Mouse (Mus musculus) MEL (cell line): ENCODE measurements at regions not wholly inside any gene's neighbourhood (a gene's known extent, or its start where the extent isn't known, plus 50 kb on each side); places are given as distances from the start of the nearest gene placed in this dataset.

Source experiments
- DNase-seq: peaks from one replicate; pipeline ENCODE4 v3.0.0; 2011; ENCODE audit warnings: low read depth, low spot score
- H3K27ac ChIP-seq: 2 replicates; pipeline ENCODE4 v1.5.1; 2012; ENCODE audit warnings: low read depth, mild to moderate bottlenecking, control low read depth, low read length, moderate library complexity; ENCODE audit not compliant: control insufficient read depth
- H3K27me3 ChIP-seq, 2 experiments: fragments of 150-350 bp in 1 of 2; sonication (generic) in 1 of 2; 2 replicates each; pipeline ENCODE4 v1.6.1; 2012; ENCODE audit warnings: low read length in 2 of 2, mild to moderate bottlenecking in 2 of 2, improper control_type of control experiment in 1 of 2, moderate library complexity in 1 of 2; ENCODE audit not compliant: insufficient read depth in 2 of 2, control insufficient read depth in 1 of 2
- H3K36me3 ChIP-seq, 2 experiments: 2 replicates each; pipeline ENCODE4 v1.6.1; 2012 to 2014; ENCODE audit warnings: low read length in 2 of 2, improper control_type of control experiment in 1 of 2, inconsistent platforms in 1 of 2, mild to moderate bottlenecking in 1 of 2; ENCODE audit not compliant: insufficient read depth in 2 of 2, control insufficient read depth in 1 of 2
- H3K4me1 ChIP-seq, 2 experiments: fragments of 150-350 bp in 1 of 2; sonication (generic) in 1 of 2; 2 replicates each; pipeline ENCODE4 v1.6.1; 2012; ENCODE audit warnings: low read length in 2 of 2, improper control_type of control experiment in 1 of 2, mild to moderate bottlenecking in 1 of 2; ENCODE audit not compliant: insufficient read depth in 2 of 2, control insufficient read depth in 1 of 2
- H3K4me3 ChIP-seq, 2 experiments: fragments of 150-350 bp in 1 of 2; sonication (generic) in 1 of 2; 2 replicates each; pipeline ENCODE4 v1.5.1; 2012; ENCODE audit warnings: low read depth in 2 of 2, low read length in 2 of 2, mild to moderate bottlenecking in 2 of 2, moderate library complexity in 2 of 2, control low read depth in 1 of 2, improper control_type of control experiment in 1 of 2; ENCODE audit not compliant: control insufficient read depth in 1 of 2, insufficient read depth in 1 of 2
- H3K79me2 ChIP-seq: 2 replicates; pipeline ENCODE4 v1.6.1; 2012; ENCODE audit warnings: mild to moderate bottlenecking, low read length, moderate library complexity; ENCODE audit not compliant: control insufficient read depth, poor library complexity, insufficient read depth
- H3K9ac ChIP-seq: 2 replicates; pipeline ENCODE4 v1.6.1; 2012; ENCODE audit warnings: low read depth, mild to moderate bottlenecking, control low read depth, low read length, moderate library complexity; ENCODE audit not compliant: control insufficient read depth, poor library complexity, severe bottlenecking
- H3K9me3 ChIP-seq: fragments of 150-350 bp; sonication (generic); replicated peaks from 2 replicates; pipeline ENCODE4 v1.6.1; 2012; ENCODE audit warnings: mild to moderate bottlenecking, low read length, improper control_type of control experiment, moderate library complexity; ENCODE audit not compliant: insufficient read depth
- BHLHE40 ChIP-seq: IDR thresholded peaks from 2 replicates; pipeline ENCODE4 v1.6.1; 2012; ENCODE audit warnings: low read depth, mild to moderate bottlenecking, inconsistent platforms, low read length, improper control_type of control experiment, borderline replicate concordance
- CHD2 ChIP-seq: IDR thresholded peaks from 2 replicates; pipeline ENCODE4 v1.6.1; 2011; ENCODE audit warnings: low read length, improper control_type of control experiment
- ELF1 ChIP-seq: IDR thresholded peaks from 2 replicates; pipeline ENCODE4 v1.6.1; 2014; ENCODE audit warnings: low read depth, mild to moderate bottlenecking, inconsistent platforms, low read length, improper control_type of control experiment, moderate library complexity
- GATA1 ChIP-seq: IDR thresholded peaks from 2 replicates; pipeline ENCODE4 v1.6.1; 2011; ENCODE audit warnings: low read depth, low read length, improper control_type of control experiment
- HCFC1 ChIP-seq: IDR thresholded peaks from 2 replicates; pipeline ENCODE4 v1.6.1; 2012; ENCODE audit warnings: low read depth, mild to moderate bottlenecking, inconsistent platforms, low read length, improper control_type of control experiment, moderate library complexity
- KAT2A ChIP-seq: conservative IDR thresholded peaks from 2 replicates; pipeline ENCODE4 v1.6.1; 2012; ENCODE audit warnings: low read depth, low read length, improper control_type of control experiment, inconsistent platforms
- MAFK ChIP-seq: IDR thresholded peaks from 2 replicates; pipeline ENCODE4 v1.6.1; 2011; ENCODE audit warnings: low read depth, mild to moderate bottlenecking, low read length, improper control_type of control experiment, borderline replicate concordance
- MAX ChIP-seq: IDR thresholded peaks from 2 replicates; pipeline ENCODE4 v1.6.1; 2011; ENCODE audit warnings: low read length, improper control_type of control experiment
- MAZ ChIP-seq: IDR thresholded peaks from 2 replicates; pipeline ENCODE4 v1.6.1; 2012; ENCODE audit warnings: low read depth, mild to moderate bottlenecking, inconsistent platforms, low read length, improper control_type of control experiment
- MEF2A ChIP-seq: IDR thresholded peaks from 2 replicates; pipeline ENCODE4 v1.6.1; 2014; ENCODE audit warnings: low read depth, mild to moderate bottlenecking, inconsistent platforms, low read length, improper control_type of control experiment; ENCODE audit not compliant: poor library complexity, insufficient replicate concordance, severe bottlenecking; ENCODE audit errors: extremely low read depth
- MYB ChIP-seq: IDR thresholded peaks from 2 replicates; pipeline ENCODE4 v1.6.1; 2011; ENCODE audit warnings: mild to moderate bottlenecking, low read depth, low read length, improper control_type of control experiment
- MYC ChIP-seq: IDR thresholded peaks from 2 replicates; pipeline ENCODE4 v1.6.1; 2011; ENCODE audit warnings: low read depth, mild to moderate bottlenecking, low read length, improper control_type of control experiment, moderate library complexity
- NELFE ChIP-seq: IDR thresholded peaks from 2 replicates; pipeline ENCODE4 v1.6.1; 2011; ENCODE audit warnings: low read depth, low read length, improper control_type of control experiment
- NRF1 ChIP-seq: IDR thresholded peaks from 2 replicates; pipeline ENCODE4 v1.6.1; 2014; ENCODE audit warnings: low read depth, mild to moderate bottlenecking, inconsistent platforms, low read length, improper control_type of control experiment, moderate library complexity; ENCODE audit not compliant: poor library complexity, insufficient read depth, severe bottlenecking
- POLR2A ChIP-seq, 2 experiments: IDR thresholded peaks; 2 replicates each; pipeline ENCODE4 v1.6.1; 2011 to 2012; ENCODE audit warnings: low read length in 2 of 2, mild to moderate bottlenecking in 2 of 2, control low read depth in 1 of 2, improper control_type of control experiment in 1 of 2, low read depth in 1 of 2, moderate library complexity in 1 of 2; ENCODE audit not compliant: control insufficient read depth in 1 of 2, insufficient read depth in 1 of 2, poor library complexity in 1 of 2
- POLR2AphosphoS2 ChIP-seq: IDR thresholded peaks from 2 replicates; pipeline ENCODE4 v1.6.1; 2011; ENCODE audit warnings: low read length, improper control_type of control experiment
- POLR2AphosphoS5 ChIP-seq: IDR thresholded peaks from 2 replicates; pipeline ENCODE4 v1.6.1; 2012; ENCODE audit warnings: low read depth, borderline replicate concordance, mild to moderate bottlenecking, inconsistent platforms, low read length, moderate library complexity, mixed read lengths
- SIN3A ChIP-seq: IDR thresholded peaks from 2 replicates; pipeline ENCODE4 v1.6.1; 2012; ENCODE audit warnings: low read length, improper control_type of control experiment, inconsistent platforms
- SMC3 ChIP-seq: IDR thresholded peaks from 2 replicates; pipeline ENCODE4 v1.6.1; 2011; ENCODE audit warnings: low read depth, low read length, improper control_type of control experiment
- TAL1 ChIP-seq: IDR thresholded peaks from 2 replicates; pipeline ENCODE4 v1.6.1; 2012; ENCODE audit warnings: mild to moderate bottlenecking, inconsistent platforms, low read length, moderate library complexity, mixed read lengths
- TCF12 ChIP-seq: IDR thresholded peaks from 2 replicates; pipeline ENCODE4 v1.6.1; 2014; ENCODE audit warnings: low read depth, mild to moderate bottlenecking, inconsistent platforms, low read length, improper control_type of control experiment, moderate library complexity
- UBTF ChIP-seq: IDR thresholded peaks from 2 replicates; pipeline ENCODE4 v1.6.1; 2012; ENCODE audit warnings: low read depth, mild to moderate bottlenecking, inconsistent platforms, low read length, improper control_type of control experiment, moderate library complexity, borderline replicate concordance; ENCODE audit not compliant: insufficient read depth
- USF2 ChIP-seq, 2 experiments: IDR thresholded peaks; 2 replicates each; pipeline ENCODE4 v1.6.1; 2011 to 2012; ENCODE audit warnings: improper control_type of control experiment in 2 of 2, low read length in 2 of 2, borderline replicate concordance in 1 of 2, inconsistent platforms in 1 of 2, low read depth in 1 of 2, mild to moderate bottlenecking in 1 of 2; ENCODE audit not compliant: insufficient read depth in 1 of 2
- ZC3H11A ChIP-seq: IDR thresholded peaks from 2 replicates; pipeline ENCODE4 v1.6.1; 2012; ENCODE audit warnings: low read depth, mild to moderate bottlenecking, inconsistent platforms, low read length, improper control_type of control experiment
- ZKSCAN1 ChIP-seq: IDR thresholded peaks from 2 replicates; pipeline ENCODE4 v1.6.1; 2012; ENCODE audit warnings: low read depth, mild to moderate bottlenecking, inconsistent platforms, low read length, improper control_type of control experiment, moderate library complexity
- ZMIZ1 ChIP-seq: IDR thresholded peaks from 2 replicates; pipeline ENCODE4 v1.6.1; 2012; ENCODE audit warnings: low read depth, mild to moderate bottlenecking, inconsistent platforms, low read length, improper control_type of control experiment, moderate library complexity

DNA sequence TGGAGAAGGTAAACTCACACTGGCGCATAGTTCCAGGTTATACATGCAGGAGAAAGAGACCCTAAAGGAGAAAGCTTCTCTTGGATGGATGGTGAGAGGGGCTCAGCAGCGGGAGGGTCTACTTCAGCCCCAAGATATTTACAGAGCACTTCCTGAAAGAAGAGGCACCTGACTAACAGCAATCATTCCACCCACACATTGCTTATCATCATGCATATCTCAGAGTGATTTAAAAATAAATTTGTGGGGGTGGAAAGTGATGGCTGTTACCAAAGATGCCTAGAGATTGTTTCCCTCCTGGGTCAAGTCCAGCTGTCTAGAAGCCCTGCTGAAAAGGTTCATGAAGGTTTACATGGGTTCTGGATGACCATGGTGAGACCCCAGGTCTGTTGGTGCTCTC is 184.4 kb upstream of the Sesn3 start (continued):
- TF ChIP-seq HCFC1, result no peak
- TF ChIP-seq GATA1, result peak; percentile 85
- no peak for TF ChIP-seq USF2 (IDR thresholded peaks at IDR 0.05; ENCODE audit: borderline replicate concordance in 1 of 2, insufficient read depth in 1 of 2, low read depth in 1 of 2, low read length in 2 of 2)
- no peak for TF ChIP-seq MAFK
- TF ChIP-seq KAT2A, result no peak
- TF ChIP-seq UBTF, result no peak
- no peak for TF ChIP-seq MAZ

DNA sequence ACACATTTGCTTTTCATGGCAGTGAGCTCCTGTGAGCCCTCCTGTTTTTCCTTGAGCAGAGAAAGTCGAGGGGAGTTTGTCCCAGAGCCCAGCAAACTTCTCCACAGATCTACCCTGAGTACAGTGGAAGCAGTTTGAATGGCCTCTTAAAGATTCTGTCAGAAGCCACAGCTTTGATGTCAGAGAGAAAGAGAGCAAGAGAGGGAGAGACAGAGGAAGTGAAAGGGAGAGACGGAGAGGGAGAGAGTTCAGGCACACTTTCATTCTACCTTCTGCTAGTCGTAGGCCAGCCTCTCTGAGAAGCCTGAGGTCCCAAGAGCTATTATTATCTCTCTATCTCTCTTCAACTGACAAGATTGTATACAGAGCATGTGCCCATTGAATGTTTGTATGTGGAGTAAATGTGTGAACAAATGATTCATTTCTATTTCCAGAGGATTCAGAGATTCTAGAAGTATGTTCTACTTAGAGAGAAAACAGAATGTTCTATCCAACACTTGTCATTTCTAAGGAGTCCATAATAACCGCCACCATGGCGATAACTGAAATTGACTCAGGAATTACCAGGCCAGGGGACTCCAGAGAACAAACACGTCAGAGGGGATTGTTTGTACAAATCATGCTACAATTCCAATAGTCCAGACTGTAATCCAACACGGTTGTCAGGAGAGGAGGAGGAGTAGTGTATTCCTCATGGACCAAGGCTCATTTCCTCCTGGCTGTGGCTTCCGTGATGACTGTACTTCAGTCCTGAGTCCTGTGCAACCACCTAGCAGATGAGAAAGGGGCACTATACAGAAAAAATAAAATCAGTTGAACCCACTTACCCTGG is 183.6 kb upstream of the Sesn3 start:
- no peaks in the 10 kb centered on the region for H3K9me3 ChIP-seq
- H3K27ac ChIP-seq, result 0 out of 2 replicates have a peak overlapping the region, but pooled peaks have one; percentile 0
- DNase-seq, result no peak
- H3K36me3 ChIP-seq, result peaks cover 0 to 42% of the 10 kb centered on the region in 2 experiments; a peak in 2 of 4 replicates
- H3K27me3 ChIP-seq, result no peaks in the 10 kb centered on the region
- H3K4me3 ChIP-seq, result no peak overlapping the region
- H3K9ac ChIP-seq, result no peak overlapping the region
- H3K4me1 ChIP-seq, result peaks cover 26 to 43% of the 10 kb centered on the region in 2 experiments
- TF ChIP-seq ZKSCAN1 (no peak), MEF2A (peak; percentile 40; the same call in 1 of the 2 replicates), BHLHE40 (peak; percentile 15; the same call in 1 of the 2 replicates)
- no peaks in the 10 kb centered on the region for H3K79me2 ChIP-seq

GRCm38 (mm10) chr9:14092996-14093442 is 181.8 kb upstream of the Sesn3 start:
- H3K4me3 ChIP-seq, result no peak overlapping the region
- DNase-seq, result peak; percentile 90
- H3K9me3 ChIP-seq, result no peaks in the 10 kb centered on the region
- H3K27ac ChIP-seq, result peak overlapping the region; percentile 83
- H3K36me3 ChIP-seq, result peaks cover 0 to 42% of the 10 kb centered on the region in 2 experiments; a peak in 2 of 4 replicates
- H3K79me2 ChIP-seq, result no peaks in the 10 kb centered on the region
- H3K27me3 ChIP-seq, result no peaks in the 10 kb centered on the region
- no peak overlapping the region for H3K9ac ChIP-seq
- H3K4me1 ChIP-seq, result peaks cover 26 to 42% of the 10 kb centered on the region in 2 experiments
- peak; percentile 85 for TF ChIP-seq MAZ
- TF ChIP-seq MAX, result no peak; the same call in 1 of the 2 replicates
- TF ChIP-seq ELF1, result peak; percentile 66; the same call in 1 of the 2 replicates
- TF ChIP-seq NRF1, result no peak
- TF ChIP-seq SMC3, result no peak
- peak; percentile 36; the same call in 1 of the 2 replicates for TF ChIP-seq SIN3A
- TF ChIP-seq MYC, result no peak
- TF ChIP-seq GATA1, result peak; percentile 95
- TF ChIP-seq MYB, result peak; percentile 39; the same call in 1 of the 2 replicates
- no peak for TF ChIP-seq TAL1
- TF ChIP-seq NELFE, result peak; percentile 35; the same call in 1 of the 2 replicates
- no peak for TF ChIP-seq MEF2A
- no peak for TF ChIP-seq POLR2A (IDR thresholded peaks at IDR 0.05; ENCODE audit: control insufficient read depth in 1 of 2, insufficient read depth in 1 of 2, low read depth in 1 of 2, low read length in 2 of 2, poor library complexity in 1 of 2)
- TF ChIP-seq POLR2AphosphoS5, result no peak
- no peak for TF ChIP-seq ZC3H11A
- no peak for TF ChIP-seq POLR2AphosphoS2
- no peak; the same call in 1 of the 2 replicates for TF ChIP-seq ZMIZ1
- no peak for TF ChIP-seq KAT2A
- TF ChIP-seq TCF12, result peak; percentile 66; the same call in 1 of the 2 replicates
- peak; percentile 64; the same call in 1 of the 2 replicates for TF ChIP-seq CHD2
